Mouse (Mus musculus) cortical plate, adult 2 months (tissue): ENCODE measurements around the gene Tdrd6.

ENCODE experiments used
- CTCF ChIP-seq: fragments of 200-500 bp; IDR thresholded peaks from 2 replicates; pipeline ENCODE4 v1.5.1; 2011; ENCODE audit warnings: mild to moderate bottlenecking, control low read depth, low read length; ENCODE audit not compliant: insufficient read depth; ENCODE audit errors: extremely low read depth
- POLR2A ChIP-seq: fragments of 200-500 bp; IDR thresholded peaks from 2 replicates; pipeline ENCODE4 v1.6.1; 2011; ENCODE audit warnings: mild to moderate bottlenecking, low read length, control low read depth; ENCODE audit not compliant: insufficient read depth; ENCODE audit errors: extremely low read depth

DNA sequence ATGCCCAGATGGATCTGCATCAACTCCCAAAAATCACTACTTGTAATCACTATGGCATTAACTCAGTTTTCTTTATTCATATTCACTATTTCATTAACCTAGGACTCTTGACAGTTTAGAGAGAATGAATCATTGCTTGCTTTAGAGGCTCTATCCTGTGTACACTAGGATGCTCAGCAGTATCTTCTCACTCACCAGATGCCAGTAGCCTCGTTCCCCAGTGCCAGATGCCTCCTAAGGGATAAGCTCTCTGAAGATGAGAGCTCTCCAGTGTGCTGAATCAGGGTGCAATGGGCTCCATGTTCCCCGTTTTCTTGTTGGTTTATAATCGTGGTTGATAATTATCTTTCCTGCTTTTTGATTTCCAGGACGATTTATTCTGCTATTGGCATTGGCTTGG is 31.4 kb downstream of the Tdrd6 start:
- TF ChIP-seq CTCF (no peak), POLR2A (no peak)
